10 mouse cellular contexts compared by ENCODE assay signal in genomic region chr12:16008261-16008660, GRCm38 (mm10).
DNase-seq lines count a peak whose midpoint lies in the region; ATAC-seq lines count a peak whose summit lies in the region.
"Had no signal": no experiment of that assay in that cellular context is flagged by ENCODE, and none has a peak within 500 bp of the region (broad histone marks: within the 10 kb centered on the region; RNA-seq: fewer than 3 reads in every experiment).

No protein-coding gene starts in this region.

- no peaks in the 10 kb centered on the region for H3K9me3 ChIP-seq in heart, embryonic 16.5 days (replicated peaks; ENCODE audit: control insufficient read depth, low read length)
- H3K9me3 ChIP-seq: midbrain, embryonic 15.5 days had no signal

- no peak overlapping the region for H3K4me2 ChIP-seq in heart, embryonic 16.5 days (ENCODE audit: low read depth, low read length)
- H3K4me2 ChIP-seq: midbrain, embryonic 15.5 days had no signal

- H3K4me3 ChIP-seq in heart, embryonic 16.5 days (ENCODE audit: low read length): no peak overlapping the region
- H3K4me3 ChIP-seq in brown adipose tissue, adult 24 weeks (ENCODE audit: insufficient read depth, low read depth, low read length): no peak overlapping the region
- H3K4me3 ChIP-seq: midbrain, embryonic 15.5 days had no signal

- intact Hi-C loops in heart, postnatal 25 days (cut with DNase I): loop anchor here (10.0 kb wide), 2 partner anchors 303 to 463 kb away; no protein-coding TSS in a partner anchor
- intact Hi-C loops in left cerebral cortex, postnatal 14 days (cut with DNase I): no loop called here

- DNase-seq in heart, postnatal 25 days (ENCODE audit: low spot score): no peak
- DNase-seq in B cell, adult 2 months: peak; percentile 61 to 66
- no peak for DNase-seq in retina, postnatal 1 day
- DNase-seq in left cerebral cortex, postnatal 14 days (ENCODE audit: low spot score in 2 of 2): no peak
- no peak for DNase-seq in gastrocnemius, adult 8-10 months (ENCODE audit: low spot score in 2 of 2)

- H3K27ac ChIP-seq in heart, embryonic 16.5 days (ENCODE audit: low read length): peak overlapping the region; percentile 70
- peak overlapping the region; percentile 94 for H3K27ac ChIP-seq in brown adipose tissue, adult 24 weeks (replicated peaks; ENCODE audit: low read depth, low read length)

- H3K36me3 ChIP-seq in heart, embryonic 16.5 days (ENCODE audit: control insufficient read depth, insufficient read depth): no peaks in the 10 kb centered on the region
- H3K36me3 ChIP-seq: G1E; midbrain, embryonic 15.5 days had no signal

- H3K4me1 ChIP-seq in heart, embryonic 16.5 days (ENCODE audit: control insufficient read depth, insufficient read depth, low read length): peaks cover 20% of the 10 kb centered on the region
- H3K4me1 ChIP-seq in brown adipose tissue, adult 24 weeks (ENCODE audit: control insufficient read depth, insufficient read depth, insufficient read length, low read length): peaks cover 43% of the 10 kb centered on the region

- 55% methylated on average over 4 of the region's 4 CpGs for WGBS in heart, embryonic 16.5 days

- no peak overlapping the region for H3K9ac ChIP-seq in heart, embryonic 16.5 days (ENCODE audit: low read length)
- H3K9ac ChIP-seq: midbrain, embryonic 15.5 days had no signal

- H3K27me3 ChIP-seq in heart, embryonic 16.5 days (ENCODE audit: control insufficient read depth, insufficient read depth, low read length): no peaks in the 10 kb centered on the region
- H3K27me3 ChIP-seq: midbrain, embryonic 15.5 days had no signal

- no peak for ATAC-seq in heart, embryonic 16.5 days (replicated peaks; ENCODE audit: extremely low read depth, insufficient read depth, low FRiP score)
- ATAC-seq in neutrophil, adult 5-6 weeks (ENCODE audit: extremely low read depth, insufficient number of reproducible peaks, low FRiP score, poor library complexity, severe bottlenecking): peak; percentile 83

Comparison
In these comparisons a context has a peak if more than half of its experiments do, and no peak if none do; other contexts are left out.
1. DNase-seq: peak in B cell, adult 2 months (2 of 2); none in heart, postnatal 25 days (single experiment), retina, postnatal 1 day (single experiment), left cerebral cortex, postnatal 14 days (0 of 2) and gastrocnemius, adult 8-10 months (0 of 2).